Mouse (Mus musculus) midbrain, embryonic 13.5 days (tissue): Measurements from ENCODE around the gene Prpf4. TPM values are rescaled to one million over a fixed set of nuclear protein-coding genes. Genes with fewer than 3 reads are reported as not detected.
A peak's percentile ranks its signal among the peaks of the same experiment; 100 is the strongest.

ENCODE experiments used
- ATAC-seq: fragments of 200-750 bp; cut with Nextera tagmentation; 2 replicates; pipeline ENCODE4 v1.8.0; 2017; ENCODE audit warnings: mild to moderate bottlenecking, moderate TSS enrichment, moderate library complexity
- H3K27ac ChIP-seq: fragments of 300-500 bp; sonication (generic); 2 replicates; pipeline ENCODE4 v1.5.1; 2015; ENCODE audit warnings: inconsistent platforms, mild to moderate bottlenecking, moderate library complexity
- H3K27me3 ChIP-seq: fragments of 300-500 bp; sonication (generic); 2 replicates; pipeline ENCODE4 v1.6.1; 2015; ENCODE audit warnings: mild to moderate bottlenecking, inconsistent platforms
- H3K36me3 ChIP-seq: fragments of 300-500 bp; sonication (generic); 2 replicates; pipeline ENCODE4 v1.6.1; 2015; ENCODE audit warnings: mild to moderate bottlenecking, inconsistent platforms
- H3K4me1 ChIP-seq: fragments of 300-500 bp; sonication (generic); replicated peaks from 2 replicates; pipeline ENCODE4 v1.6.1; 2015; ENCODE audit warnings: inconsistent platforms
- H3K4me2 ChIP-seq: fragments of 300-500 bp; sonication (generic); replicated peaks from 2 replicates; pipeline ENCODE4 v1.6.1; 2015; ENCODE audit warnings: moderate library complexity, mild to moderate bottlenecking, inconsistent platforms
- H3K4me3 ChIP-seq: fragments of 300-500 bp; sonication (generic); replicated peaks from 2 replicates; pipeline ENCODE4 v1.5.1; 2015; ENCODE audit warnings: mild to moderate bottlenecking, inconsistent platforms
- H3K9ac ChIP-seq: fragments of 300-500 bp; sonication (generic); replicated peaks from 2 replicates; pipeline ENCODE4 v1.6.1; 2015; ENCODE audit warnings: mild to moderate bottlenecking, inconsistent platforms
- H3K9me3 ChIP-seq: fragments of 300-500 bp; sonication (generic); 2 replicates; pipeline ENCODE4 v1.6.1; 2016; ENCODE audit warnings: mild to moderate bottlenecking, inconsistent platforms
- WGBS: fragments of 180-500 bp; shearing (Covaris S2); methylation state at CpG from one replicate; pipeline ENCODE4 v1.1.7; 2015; 5-methylcytosine and 5-hydroxymethylcytosine counted together
- polyA plus RNA-seq: library from polyadenylated mRNA; unstranded; fragments of >200 nt; fragmentation: Nextera tagmentation; extraction: Ambion mirVana; gene quantifications from 2 replicates; pipeline ENCODE4 v1.2.1, GENCODE M21; 2015

The Prpf4 gene
- polyA plus RNA-seq, result 18.4 and 19.1 TPM in 2 replicates

DNA sequence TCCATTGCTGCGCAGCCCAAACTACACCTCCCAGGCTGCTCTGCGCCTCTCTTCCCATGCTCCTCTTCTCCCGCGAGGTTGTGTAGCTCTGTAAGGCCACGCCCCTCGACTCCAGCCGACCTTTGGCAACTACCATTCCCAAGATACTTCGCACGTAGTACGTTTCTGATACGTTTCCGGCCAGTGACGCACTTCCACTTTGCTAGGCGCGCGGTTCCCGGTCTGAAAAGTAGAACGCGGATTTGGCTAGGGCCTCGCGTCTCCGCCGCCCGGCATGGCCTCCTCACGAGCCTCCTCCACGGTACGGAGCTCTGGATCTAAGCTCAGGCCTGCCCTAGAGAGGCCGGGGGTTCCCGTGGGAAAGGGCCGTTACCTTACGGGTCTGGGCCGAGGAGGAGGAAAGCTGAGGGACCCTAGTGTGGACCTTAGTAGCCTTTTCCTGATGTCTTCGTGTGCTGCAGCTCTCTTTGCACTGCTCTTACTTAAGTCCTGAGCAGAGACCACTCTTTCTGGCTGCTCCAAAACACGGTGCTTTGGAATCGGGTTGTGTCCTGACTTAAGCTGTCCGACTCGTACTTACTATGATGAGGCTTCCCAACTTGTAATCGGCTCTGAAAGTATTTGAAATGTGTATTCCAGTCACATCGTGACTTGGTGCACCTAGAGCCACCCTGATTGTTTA is at the start of gene Prpf4, which contains the start of gene Cdc26:
TSS of gene Prpf4 (plus strand) at position 197 of the 682 bp plus-strand sequence.
TSS of gene Cdc26 (minus strand) at position 42 of the 682 bp plus-strand sequence.
- no peaks in the 10 kb centered on the region for H3K27me3 ChIP-seq
- no peaks in the 10 kb centered on the region for H3K9me3 ChIP-seq
- peak; percentile 99 for ATAC-seq
- peak within 1 kb of the TSS; percentile 79 for H3K4me2 ChIP-seq
- H3K27ac ChIP-seq, result peak within 1 kb of the TSS; percentile 76
- under 1% methylated on average over 39 of the region's 39 CpGs for WGBS
- H3K36me3 ChIP-seq, result peaks cover 31% of the 10 kb centered on the region
- H3K4me1 ChIP-seq, result peaks cover 46% of the 10 kb centered on the region
- H3K9ac ChIP-seq, result peak within 1 kb of the TSS; percentile 87
- H3K4me3 ChIP-seq, result peak within 1 kb of the TSS; percentile 73

DNA sequence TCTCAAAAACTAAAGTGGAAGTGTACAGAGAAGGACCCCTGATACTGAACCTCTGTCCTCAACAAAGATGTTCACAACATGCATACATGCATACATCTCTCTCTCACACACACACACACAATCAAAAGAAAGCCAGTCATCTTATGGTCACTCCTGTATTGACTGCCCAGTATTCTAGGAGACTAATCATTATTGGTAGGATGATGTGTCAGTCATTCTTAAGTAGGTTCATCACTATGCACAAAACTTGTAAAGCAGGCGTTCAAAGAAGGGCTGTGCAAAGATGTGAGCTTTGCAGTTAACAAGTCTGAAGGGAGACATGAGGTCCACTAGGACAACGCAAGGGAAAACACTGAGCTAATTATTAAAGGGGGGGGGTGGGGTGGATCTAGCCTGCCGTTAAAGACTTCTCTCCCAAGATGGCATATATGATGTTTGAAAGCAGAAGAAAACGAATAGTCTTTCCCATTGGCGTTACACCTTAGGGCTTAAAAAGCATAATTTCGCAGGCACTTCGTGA is 49.3 kb upstream of the Prpf4 start:
- H3K4me1 ChIP-seq, result peaks cover 23% of the 10 kb centered on the region
- WGBS, result 46% methylated on average over 7 of the region's 7 CpGs

DNA sequence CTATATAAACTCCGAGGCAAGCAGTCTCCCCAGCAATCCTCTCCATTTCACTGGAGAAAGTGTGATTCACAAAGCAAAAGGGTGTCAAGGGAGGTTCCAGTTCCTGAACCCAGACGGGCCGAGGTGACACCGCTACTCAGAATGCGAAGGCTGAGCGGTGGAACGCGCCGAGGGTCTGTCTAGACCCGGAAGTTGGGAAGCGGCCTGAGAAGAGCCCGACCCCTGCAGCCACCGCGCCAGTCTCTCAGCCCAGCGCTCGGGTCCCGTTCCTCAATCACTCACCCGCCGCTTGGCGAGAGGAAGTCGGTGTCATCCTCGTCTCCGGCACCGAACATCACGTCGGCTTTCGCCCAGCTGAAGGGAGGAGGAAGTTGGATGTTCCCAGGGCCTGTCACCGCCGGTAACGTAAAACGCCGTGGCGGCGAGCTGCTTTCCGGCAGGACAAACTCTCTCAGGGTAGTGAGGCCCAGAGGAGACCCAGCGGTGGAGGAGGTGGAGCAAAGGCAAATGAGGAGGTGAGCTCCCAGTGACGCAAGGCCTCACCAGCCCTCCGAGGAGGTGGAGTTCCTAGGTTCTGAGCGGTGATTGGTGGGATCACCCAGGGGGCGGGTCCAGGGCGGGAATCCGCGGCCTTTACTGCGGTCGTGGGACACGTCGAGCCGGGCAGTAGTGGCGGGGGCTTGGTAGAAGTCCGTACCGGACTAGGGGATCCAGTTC is 48.4 kb upstream of the Prpf4 start, which contains the start of the genes Fkbp15 and Slc31a1:
TSS of gene Fkbp15 (minus strand) at position 461 of the 717 bp plus-strand sequence.
TSS of gene Slc31a1 (plus strand) at position 640 of the 717 bp plus-strand sequence.
- ATAC-seq, result peak; percentile 100
- under 1% methylated on average over 51 of the region's 51 CpGs for WGBS
- Histone ChIP-seq H3K9me3 (no peaks in the 10 kb centered on the region), H3K36me3 (no peaks in the 10 kb centered on the region), H3K4me3 (peak within 1 kb of the TSS; percentile 77), H3K4me2 (peak within 1 kb of the TSS; percentile 81), H3K27me3 (no peaks in the 10 kb centered on the region), H3K27ac (peak within 1 kb of the TSS; percentile 78), H3K4me1 (peaks cover 23% of the 10 kb centered on the region), H3K9ac (peak within 1 kb of the TSS; percentile 80)

More for the DNA sequence above, 49.3 kb upstream of the Prpf4 start:
- H3K27ac ChIP-seq, result no peak overlapping the region
- peak overlapping the region; percentile 80 for H3K9ac ChIP-seq
- H3K36me3 ChIP-seq, result no peaks in the 10 kb centered on the region
- H3K27me3 ChIP-seq, result no peaks in the 10 kb centered on the region
- H3K4me2 ChIP-seq, result peak overlapping the region; percentile 81
- no peaks in the 10 kb centered on the region for H3K9me3 ChIP-seq
- ATAC-seq, result no peak
- H3K4me3 ChIP-seq, result peak overlapping the region; percentile 77

DNA sequence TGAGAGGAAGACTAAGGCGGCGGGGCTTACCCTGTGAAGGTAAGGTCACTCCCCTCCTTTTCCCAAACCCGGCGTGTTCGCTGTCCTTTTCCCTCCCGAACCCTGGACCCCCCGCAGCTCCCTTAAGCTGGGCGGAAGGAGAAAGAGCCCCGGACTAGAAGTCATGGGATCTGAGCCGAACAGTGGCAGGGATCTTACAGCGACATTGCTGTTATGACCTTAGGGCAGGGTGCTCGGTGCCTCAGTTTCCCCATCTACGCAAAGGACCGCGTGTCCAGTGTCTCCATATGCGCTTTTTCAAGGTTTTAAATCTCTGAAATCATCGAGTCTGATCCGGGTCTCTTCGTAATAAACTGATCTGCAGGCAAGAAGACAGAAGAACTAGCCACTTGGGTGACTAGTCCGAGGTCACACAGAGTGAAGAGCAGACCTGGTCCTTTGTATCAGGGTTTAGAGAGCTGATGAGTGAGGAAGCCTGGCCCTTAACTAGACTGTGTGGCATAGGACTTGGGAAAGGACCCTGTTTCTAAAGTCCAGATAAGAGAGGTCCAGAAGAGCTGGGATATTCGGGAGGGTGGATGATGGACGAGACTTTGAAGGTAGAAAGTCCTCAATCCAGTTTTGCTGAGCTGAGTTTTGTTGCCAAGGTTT is 47.7 kb upstream of the Prpf4 start:
- Histone ChIP-seq H3K4me3 (peak overlapping the region; percentile 77), H3K4me2 (peak overlapping the region; percentile 81), H3K27me3 (no peaks in the 10 kb centered on the region), H3K4me1 (peaks cover 23% of the 10 kb centered on the region), H3K9me3 (no peaks in the 10 kb centered on the region), H3K9ac (peak overlapping the region; percentile 70), H3K36me3 (no peaks in the 10 kb centered on the region), H3K27ac (peak overlapping the region; percentile 65)
- ATAC-seq, result peak; percentile 12; the same call in 1 of the 2 replicates
- WGBS, result 1% methylated on average over 22 of the region's 22 CpGs

DNA sequence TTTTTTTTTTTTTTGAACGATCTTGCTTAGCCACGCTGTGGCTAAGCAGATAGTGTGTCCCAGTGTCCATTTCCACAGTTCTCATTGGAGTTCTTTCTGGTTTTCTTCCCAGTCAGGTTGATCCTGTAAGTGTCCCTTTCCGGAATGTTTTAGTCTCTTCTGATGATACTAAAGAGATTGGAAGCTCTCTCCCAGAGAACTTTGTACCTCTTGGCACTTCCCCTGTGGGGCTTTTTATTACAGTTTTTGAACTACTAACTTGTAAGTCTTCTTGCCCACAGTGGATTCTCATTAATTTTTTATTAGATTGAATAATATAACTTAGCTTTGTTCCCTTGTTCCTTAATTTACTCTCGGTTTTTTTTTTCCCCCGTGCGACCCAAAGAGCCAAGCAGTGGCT is 47.0 kb upstream of the Prpf4 start:
- Histone ChIP-seq H3K27me3 (no peaks in the 10 kb centered on the region), H3K9ac (peak overlapping the region; percentile 70), H3K27ac (no peak overlapping the region), H3K9me3 (no peaks in the 10 kb centered on the region), H3K4me1 (peaks cover 23% of the 10 kb centered on the region), H3K4me3 (peak overlapping the region; percentile 77), H3K4me2 (peak overlapping the region; percentile 81), H3K36me3 (no peaks in the 10 kb centered on the region)
- no peak for ATAC-seq
- WGBS, result 44% methylated on average over 6 of the region's 6 CpGs

DNA sequence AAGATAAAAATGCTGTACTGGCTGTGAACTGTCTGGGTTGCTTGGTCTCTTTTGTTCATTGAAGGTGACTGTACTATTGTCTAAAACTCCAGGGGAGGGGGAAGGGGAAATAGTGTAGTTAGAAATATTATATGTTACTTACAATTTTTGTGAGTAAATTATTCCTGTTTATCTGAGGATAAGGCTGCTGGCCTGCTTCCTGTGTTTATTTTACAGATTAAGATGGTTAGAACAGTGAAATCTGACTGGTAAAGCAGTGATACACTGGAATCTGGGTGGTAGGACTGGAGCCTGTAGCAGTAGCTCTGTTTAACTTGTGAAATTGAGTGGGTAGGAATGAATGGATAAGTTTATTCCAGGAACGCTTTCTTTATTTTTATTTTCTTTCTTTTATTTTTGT is 46.6 kb upstream of the Prpf4 start:
- WGBS, result 95% methylated on average over 1 of the region's 1 CpGs
- Histone ChIP-seq H3K9me3 (no peaks in the 10 kb centered on the region), H3K4me2 (peak overlapping the region; percentile 81), H3K4me3 (peak overlapping the region; percentile 77), H3K27ac (no peak overlapping the region), H3K27me3 (no peaks in the 10 kb centered on the region), H3K36me3 (no peaks in the 10 kb centered on the region), H3K9ac (peak overlapping the region; percentile 70; the same call in 1 of the 2 replicates), H3K4me1 (peaks cover 23% of the 10 kb centered on the region)
- no peak for ATAC-seq

DNA sequence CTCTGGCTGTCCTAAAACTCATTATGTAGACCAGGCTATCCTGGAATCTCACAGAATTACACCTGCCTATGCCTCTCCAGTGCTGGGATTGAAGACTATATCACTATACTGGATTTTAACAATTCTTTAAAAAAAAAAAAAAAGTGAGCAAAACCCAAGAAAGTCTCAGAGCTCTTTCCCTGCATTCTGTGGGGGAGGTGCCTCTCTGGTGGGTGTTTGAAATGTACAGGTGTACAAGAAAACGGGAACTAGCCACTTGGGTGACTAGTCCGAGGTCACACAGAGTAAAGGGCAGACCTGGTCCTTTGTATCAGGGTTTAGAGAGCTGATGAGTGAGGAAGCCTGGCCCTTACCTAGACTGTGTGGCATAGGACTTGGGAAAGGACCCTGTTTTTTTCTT is 46.2 kb upstream of the Prpf4 start:
- H3K4me2 ChIP-seq, result no peak overlapping the region
- no peak for ATAC-seq
- no peak overlapping the region for H3K9ac ChIP-seq
- H3K4me3 ChIP-seq, result no peak overlapping the region
- no peaks in the 10 kb centered on the region for H3K27me3 ChIP-seq
- 91% methylated on average over 2 of the region's 2 CpGs for WGBS
- H3K27ac ChIP-seq, result no peak overlapping the region
- peaks cover 23% of the 10 kb centered on the region for H3K4me1 ChIP-seq
- H3K9me3 ChIP-seq, result no peaks in the 10 kb centered on the region
- H3K36me3 ChIP-seq, result no peaks in the 10 kb centered on the region

DNA sequence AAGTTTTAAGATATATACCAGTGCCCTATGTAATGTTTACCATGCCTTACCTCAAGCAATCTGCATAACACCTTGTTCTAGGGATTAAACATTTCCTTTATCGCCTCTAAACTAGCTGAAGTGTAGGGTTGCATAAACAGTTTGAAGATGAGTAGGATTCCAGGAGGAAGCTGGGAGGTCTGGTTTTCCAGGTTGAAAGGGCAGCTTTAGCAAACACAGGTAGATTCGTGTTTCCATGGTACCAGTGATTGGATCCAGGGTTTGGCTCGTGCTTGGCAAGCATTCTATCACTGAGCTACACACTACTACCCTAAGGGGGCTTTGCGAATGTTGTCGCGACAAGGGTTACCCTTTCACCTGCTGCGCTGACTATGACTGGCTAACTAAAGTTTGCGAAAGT is 44.3 kb upstream of the Prpf4 start:
- Histone ChIP-seq H3K9me3 (no peaks in the 10 kb centered on the region), H3K36me3 (no peaks in the 10 kb centered on the region), H3K9ac (no peak overlapping the region), H3K27ac (no peak overlapping the region), H3K4me1 (peaks cover 17% of the 10 kb centered on the region), H3K27me3 (no peaks in the 10 kb centered on the region), H3K4me3 (no peak overlapping the region), H3K4me2 (no peak overlapping the region)
- 93% methylated on average over 8 of the region's 8 CpGs for WGBS
- no peak for ATAC-seq

DNA sequence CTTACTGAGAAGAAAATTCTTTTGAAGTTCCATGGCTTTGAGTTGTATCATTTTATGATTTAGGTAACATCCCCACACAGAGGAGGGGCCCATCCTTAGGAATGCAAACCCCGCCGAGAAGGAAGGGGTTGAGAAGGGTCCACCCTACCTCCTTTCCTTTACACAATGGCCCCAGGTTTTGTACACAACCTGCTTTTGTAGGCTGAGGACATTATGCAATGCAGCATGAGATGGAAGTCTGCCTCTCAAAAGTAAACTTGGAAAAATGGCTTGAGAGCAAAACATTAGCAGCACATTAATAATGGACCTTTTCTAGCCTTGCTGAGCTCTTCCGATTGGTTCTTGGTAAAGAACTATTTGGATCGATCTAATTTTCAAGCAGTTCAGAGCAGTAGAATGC is 42.3 kb upstream of the Prpf4 start:
- Histone ChIP-seq H3K27ac (no peak overlapping the region), H3K9ac (no peak overlapping the region), H3K4me1 (peaks cover 9% of the 10 kb centered on the region), H3K27me3 (no peaks in the 10 kb centered on the region), H3K4me2 (no peak overlapping the region), H3K4me3 (no peak overlapping the region), H3K9me3 (no peaks in the 10 kb centered on the region), H3K36me3 (no peaks in the 10 kb centered on the region)
- ATAC-seq, result no peak
- WGBS, result 85% methylated on average over 4 of the region's 4 CpGs

DNA sequence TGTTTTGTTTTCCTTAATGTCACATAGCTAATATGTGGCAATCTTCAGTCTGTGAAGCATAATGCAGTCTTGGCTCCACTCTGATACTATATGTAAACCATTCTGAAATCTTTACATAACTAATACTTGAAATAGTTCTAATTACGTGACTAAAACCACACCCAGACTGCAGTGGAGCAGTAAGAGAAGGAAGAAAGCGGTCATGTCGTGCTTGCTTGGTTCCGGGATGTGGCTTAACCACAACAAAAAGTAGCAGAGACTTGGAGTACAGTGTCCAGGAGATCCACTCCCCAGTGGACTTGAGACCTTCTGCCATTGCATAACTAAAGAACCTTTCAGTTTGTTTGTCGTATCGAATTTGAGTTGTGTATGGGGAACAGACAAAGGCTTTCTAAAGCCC is 41.0 kb upstream of the Prpf4 start:
- Histone ChIP-seq H3K9me3 (no peaks in the 10 kb centered on the region), H3K4me1 (no peaks in the 10 kb centered on the region; the same call in 1 of the 2 replicates), H3K36me3 (no peaks in the 10 kb centered on the region), H3K9ac (no peak overlapping the region), H3K27ac (no peak overlapping the region), H3K4me3 (no peak overlapping the region), H3K4me2 (no peak overlapping the region), H3K27me3 (no peaks in the 10 kb centered on the region)
- 92% methylated on average over 6 of the region's 6 CpGs for WGBS
- no peak for ATAC-seq

DNA sequence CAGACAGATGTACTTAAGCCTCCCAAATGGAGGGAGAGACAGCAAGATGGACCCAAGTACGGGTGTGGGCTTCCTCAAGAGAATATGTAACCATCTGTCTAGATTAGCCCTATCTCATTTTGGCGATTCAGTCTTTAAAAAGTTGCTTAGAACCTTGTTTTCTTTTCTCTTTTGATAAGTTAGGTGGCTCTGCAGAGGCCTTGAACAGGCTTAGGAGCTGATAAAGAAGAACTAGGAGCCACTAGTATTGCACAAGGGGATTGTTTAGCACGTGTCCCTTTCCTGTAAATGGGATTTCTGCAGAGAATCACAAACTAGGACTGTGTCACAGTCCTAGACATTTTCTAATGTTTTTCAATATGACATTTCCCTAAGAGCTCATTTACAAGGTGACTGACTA is 39.5 kb upstream of the Prpf4 start:
- no peak for ATAC-seq
- Histone ChIP-seq H3K27ac (no peak overlapping the region), H3K27me3 (no peaks in the 10 kb centered on the region), H3K4me1 (no peaks in the 10 kb centered on the region), H3K9ac (no peak overlapping the region), H3K4me3 (no peak overlapping the region), H3K4me2 (no peak overlapping the region), H3K36me3 (no peaks in the 10 kb centered on the region), H3K9me3 (no peaks in the 10 kb centered on the region)
- WGBS, result 87% methylated on average over 3 of the region's 3 CpGs
